Mouse (Mus musculus) neural tube, embryonic 14.5 days (tissue): ENCODE results near the gene Gm49340. TPM values are rescaled to one million over a fixed set of nuclear protein-coding genes. Genes with fewer than 3 reads are reported as not detected.

ENCODE experiments used
- ATAC-seq: fragments of 200-750 bp; cut with Nextera tagmentation; 2 replicates; pipeline ENCODE4 v1.8.0; 2017; ENCODE audit warnings: low read depth, mild to moderate bottlenecking, moderate TSS enrichment, moderate library complexity
- H3K27ac ChIP-seq: fragments of 300-500 bp; sonication (generic); 2 replicates; pipeline ENCODE4 v1.5.1; 2014; ENCODE audit warnings: low read depth, mild to moderate bottlenecking, control low read depth, low read length, moderate library complexity, mixed read lengths
- H3K27me3 ChIP-seq: fragments of 300-500 bp; sonication (generic); 2 replicates; pipeline ENCODE4 v1.6.1; 2014; ENCODE audit warnings: low read length; ENCODE audit not compliant: control insufficient read depth, insufficient read depth
- H3K36me3 ChIP-seq: fragments of 300-500 bp; sonication (generic); 2 replicates; pipeline ENCODE4 v1.6.1; 2014; ENCODE audit warnings: low read length, mixed read lengths; ENCODE audit not compliant: control insufficient read depth, insufficient read depth
- H3K4me1 ChIP-seq: fragments of 300-500 bp; sonication (generic); 2 replicates; pipeline ENCODE4 v1.6.1; 2014; ENCODE audit warnings: low read length; ENCODE audit not compliant: control insufficient read depth, insufficient read depth
- H3K4me2 ChIP-seq: fragments of 300-500 bp; sonication (generic); 2 replicates; pipeline ENCODE4 v1.6.1; 2014; ENCODE audit warnings: mild to moderate bottlenecking, low read depth, low read length, control low read depth
- H3K4me3 ChIP-seq: fragments of 300-500 bp; sonication (generic); 2 replicates; pipeline ENCODE4 v1.5.1; 2014; ENCODE audit warnings: low read depth, low read length, control low read depth, mixed read lengths
- H3K9ac ChIP-seq: fragments of 300-500 bp; sonication (generic); replicated peaks from 2 replicates; pipeline ENCODE4 v1.6.1; 2014; ENCODE audit warnings: low read depth, mild to moderate bottlenecking, control low read depth, low read length, mixed read lengths
- H3K9me3 ChIP-seq: fragments of 300-500 bp; sonication (generic); 2 replicates; pipeline ENCODE4 v1.6.1; 2016; ENCODE audit warnings: low read length; ENCODE audit not compliant: control insufficient read depth
- WGBS: fragments of 180-500 bp; shearing (Covaris S2); extraction: QIAGEN DNeasy Blood & Tissue Kit; methylation state at CpG from one replicate; pipeline ENCODE4 v1.1.7; 2014; 5-methylcytosine and 5-hydroxymethylcytosine counted together
- polyA plus RNA-seq: library from polyadenylated mRNA; unstranded; fragments of >200 nt; fragmentation: Nextera tagmentation; extraction: Ambion mirVana; gene quantifications from 2 replicates; pipeline ENCODE4 v1.2.1, GENCODE M21; 2014

Gene Gm49340
- polyA plus RNA-seq, 1 experiment from 2014 or later: not detected

GRCm38 (mm10) chr11:73395374-73395773 is 65.8 kb downstream of the Gm49340 start:
- Histone ChIP-seq H3K4me3 (no peak overlapping the region), H3K36me3 (no peaks in the 10 kb centered on the region), H3K4me1 (no peaks in the 10 kb centered on the region), H3K27me3 (no peaks in the 10 kb centered on the region), H3K9ac (no peak overlapping the region), H3K9me3 (no peaks in the 10 kb centered on the region), H3K27ac (no peak overlapping the region), H3K4me2 (no peak overlapping the region)
- 75% methylated on average over 4 of the region's 4 CpGs for WGBS
- no peak for ATAC-seq

GRCm38 (mm10) chr11:73399514-73399913 is 70.0 kb downstream of the Gm49340 start, which contains the start of gene Olfr1:
Gene Olfr1, minus strand, starts transcription at chr11:73399614.
- no peaks in the 10 kb centered on the region for H3K36me3 ChIP-seq
- ATAC-seq: no peak
- H3K4me2 ChIP-seq: no peak within 1 kb of the TSS
- H3K27ac ChIP-seq: no peak within 1 kb of the TSS
- no peak within 1 kb of the TSS for H3K4me3 ChIP-seq
- no peaks in the 10 kb centered on the region for H3K9me3 ChIP-seq
- no peaks in the 10 kb centered on the region for H3K4me1 ChIP-seq
- no peak within 1 kb of the TSS for H3K9ac ChIP-seq
- no peaks in the 10 kb centered on the region for H3K27me3 ChIP-seq

Other genes with a start within 250 kb of the Gm49340 start
- gene Itgae, start 239.2 kb upstream of the Gm49340 start, polyA plus RNA-seq: 0.16 and 0.26 TPM in 2 replicates
- 1.4 and 2.5 TPM in 2 replicates for gene Haspin, start 191.4 kb upstream of the Gm49340 start, polyA plus RNA-seq
- gene P2rx5, start 169.3 kb upstream of the Gm49340 start, polyA plus RNA-seq: 0.39 and 0.57 TPM in 2 replicates
- gene Emc6, start 152.7 kb upstream of the Gm49340 start, polyA plus RNA-seq: 147 and 158 TPM in 2 replicates
- gene Tax1bp3, start 152.7 kb upstream of the Gm49340 start, polyA plus RNA-seq: 103 and 149 TPM in 2 replicates
- gene Ctns, start 130.7 kb upstream of the Gm49340 start, polyA plus RNA-seq: 17.2 and 20.6 TPM in 2 replicates
- 1.6 and 2.3 TPM in 2 replicates for gene Shpk, start 130.3 kb upstream of the Gm49340 start, polyA plus RNA-seq
- 5.1 TPM in 1 of 2 replicates, not detected in the other for gene Trpv1, start 95.4 kb upstream of the Gm49340 start, polyA plus RNA-seq
- 0.32 and 0.36 TPM in 2 replicates for gene Trpv3, start 62.4 kb upstream of the Gm49340 start, polyA plus RNA-seq
- 2.5 and 3.3 TPM in 2 replicates for gene Aspa, start 145 bp upstream of the Gm49340 start, polyA plus RNA-seq
- not detected in 2 replicates for gene Spata22, start within 50 bp of the Gm49340 start, polyA plus RNA-seq
- not detected in 2 replicates for gene Olfr20, start 21.0 kb downstream of the Gm49340 start, polyA plus RNA-seq
- not detected in 2 replicates for gene Olfr376, start 41.5 kb downstream of the Gm49340 start, polyA plus RNA-seq
- not detected in 2 replicates for gene Olfr1, start 69.9 kb downstream of the Gm49340 start, polyA plus RNA-seq
- not detected in 2 replicates for gene Olfr378, start 98.7 kb downstream of the Gm49340 start, polyA plus RNA-seq
- not detected in 2 replicates for gene Olfr380, start 127.8 kb downstream of the Gm49340 start, polyA plus RNA-seq
- not detected in 2 replicates for gene Olfr381, start 161.9 kb downstream of the Gm49340 start, polyA plus RNA-seq
- not detected in 2 replicates for gene Olfr382, start 187.5 kb downstream of the Gm49340 start, polyA plus RNA-seq